Mouse (Mus musculus) G1E (cell line): ENCODE measurements at regions not wholly inside any gene's neighbourhood (a gene's known extent, or its start where the extent isn't known, plus 50 kb on each side); places are given as distances from the start of the nearest gene placed in this dataset.

Experiments used
- CTCF ChIP-seq: IDR thresholded peaks from 2 replicates; pipeline ENCODE4 v1.5.1; 2012; ENCODE audit warnings: low read depth, low read length, inconsistent platforms, mixed read lengths
- GATA1 ChIP-seq: IDR thresholded peaks from 2 replicates; pipeline ENCODE4 v1.6.1; 2012; ENCODE audit warnings: borderline replicate concordance, low read length, inconsistent platforms, mixed read lengths
- POLR2AphosphoS5 ChIP-seq: IDR thresholded peaks from 2 replicates; pipeline ENCODE4 v1.6.1; 2012; ENCODE audit warnings: low read depth, low read length, inconsistent platforms; ENCODE audit not compliant: insufficient replicate concordance
- TAL1 ChIP-seq: conservative IDR thresholded peaks from 2 replicates; pipeline ENCODE4 v1.6.1; 2012; ENCODE audit warnings: low read depth, low read length, inconsistent platforms, mixed read lengths

- TF ChIP-seq TAL1 (no peak), CTCF (no peak), GATA1 (no peak), POLR2AphosphoS5 (no peak)
Observed at GRCm38 (mm10) chr9:27646956-27647355, 143.6 kb upstream of the Opcml start.
